ENCODE assay signal across 8 mouse cellular contexts in genomic region chr7:130546791-130547484, GRCm38 (mm10). TPM values are rescaled to one million over a fixed set of nuclear protein-coding genes. Genes with fewer than 3 reads are reported as not detected.
A peak's percentile ranks its signal among the peaks of the same experiment; 100 is the strongest.
DNase-seq lines count a peak whose midpoint lies in the region; ATAC-seq lines count a peak whose summit lies in the region.

No protein-coding gene starts in this region.

- H3K9me3 ChIP-seq in heart, embryonic 13.5 days = no peaks in the 10 kb centered on the region
- no peaks in the 10 kb centered on the region for H3K9me3 ChIP-seq in liver, embryonic 12.5 days (replicated peaks)
- H3K9me3 ChIP-seq in stomach, embryonic 15.5 days = no peaks in the 10 kb centered on the region

- peak overlapping the region; percentile 91 for H3K4me2 ChIP-seq in heart, embryonic 13.5 days
- peak overlapping the region; percentile 82 for H3K4me2 ChIP-seq in liver, embryonic 12.5 days
- H3K4me2 ChIP-seq in stomach, embryonic 15.5 days = peak overlapping the region; percentile 69

- H3K9ac ChIP-seq in heart, embryonic 13.5 days = peak overlapping the region; percentile 98
- peak overlapping the region; percentile 97 for H3K9ac ChIP-seq in liver, embryonic 12.5 days
- peak overlapping the region; percentile 89 for H3K9ac ChIP-seq in stomach, embryonic 15.5 days

- under 1% methylated on average over 84 of the region's 84 CpGs for WGBS in heart, embryonic 13.5 days
- WGBS in liver, embryonic 12.5 days (ENCODE audit: insufficient replicate concordance) = under 1% methylated on average over 84 of the region's 84 CpGs
- WGBS in stomach, embryonic 15.5 days = under 1% methylated on average over 84 of the region's 84 CpGs

- H3K36me3 ChIP-seq in heart, embryonic 13.5 days = peaks cover 37% of the 10 kb centered on the region
- H3K36me3 ChIP-seq in liver, embryonic 12.5 days = peaks cover 38% of the 10 kb centered on the region
- H3K36me3 ChIP-seq in stomach, embryonic 15.5 days = peaks cover 21% of the 10 kb centered on the region

- peak overlapping the region; percentile 98 for H3K4me3 ChIP-seq in brown adipose tissue, adult 24 weeks (ENCODE audit: insufficient read depth, low read depth, low read length)
- peak overlapping the region; percentile 95 for H3K4me3 ChIP-seq in heart, embryonic 13.5 days
- H3K4me3 ChIP-seq in liver, embryonic 12.5 days = peak overlapping the region; percentile 91
- H3K4me3 ChIP-seq in stomach, embryonic 15.5 days (replicated peaks) = peak overlapping the region; percentile 96

- ATAC-seq in heart, embryonic 13.5 days (ENCODE audit: extremely low read depth, insufficient number of reproducible peaks, low FRiP score, low TSS enrichment) = peak; percentile 90
- peak; percentile 94 for ATAC-seq in liver, embryonic 12.5 days
- peak; percentile 94 for ATAC-seq in stomach, embryonic 15.5 days (ENCODE audit: insufficient read depth, low FRiP score, low read depth)

- peak overlapping the region; percentile 79 for H3K27ac ChIP-seq in brown adipose tissue, adult 24 weeks (replicated peaks; ENCODE audit: low read depth, low read length)
- H3K27ac ChIP-seq in heart, embryonic 13.5 days (replicated peaks) = peak overlapping the region; percentile 100
- peak overlapping the region; percentile 99 for H3K27ac ChIP-seq in liver, embryonic 12.5 days
- H3K27ac ChIP-seq in stomach, embryonic 15.5 days = peak overlapping the region; percentile 100

- no peaks in the 10 kb centered on the region for H3K27me3 ChIP-seq in heart, embryonic 13.5 days (replicated peaks)
- H3K27me3 ChIP-seq in liver, embryonic 12.5 days (replicated peaks) = no peaks in the 10 kb centered on the region
- no peaks in the 10 kb centered on the region for H3K27me3 ChIP-seq in stomach, embryonic 15.5 days (replicated peaks)

- no peaks in the 10 kb centered on the region for H3K4me1 ChIP-seq in brown adipose tissue, adult 24 weeks (ENCODE audit: control insufficient read depth, insufficient read depth, insufficient read length, low read length)
- peaks cover 23% of the 10 kb centered on the region for H3K4me1 ChIP-seq in heart, embryonic 13.5 days
- H3K4me1 ChIP-seq in liver, embryonic 12.5 days = peaks cover 28% of the 10 kb centered on the region
- peaks cover 9% of the 10 kb centered on the region; the same call in 1 of the 2 replicates for H3K4me1 ChIP-seq in stomach, embryonic 15.5 days

- DNase-seq in CD4-positive, CD25-positive, alpha-beta regulatory T cell, adult 2 months (ENCODE audit: low read depth, low spot score) = peak; percentile 97
- peak; percentile 47 for DNase-seq in fat pad, adult 2 months (ENCODE audit: extremely low read depth, low read depth, low spot score)
- peak; percentile 96 for DNase-seq in kidney, postnatal 10 days
- peak; percentile 85 to 90 for DNase-seq in natural killer cell, adult 2 months (ENCODE audit: low spot score in 2 of 2)

RNA-seq across cellular contexts. Expression of gene Nsmce4a, which starts 26.0 kb away (rescaled TPM):
- polyA plus RNA-seq in brown adipose tissue, adult 24 weeks (2012; ENCODE audit: insufficient read depth, insufficient read length, missing spikeins) = 38.7 and 51.2 TPM in 2 replicates
- 124 and 134 TPM in 2 replicates for polyA plus RNA-seq in heart, embryonic 13.5 days (2015; fragmentation: Nextera tagmentation; extraction: Ambion mirVana)
- polyA plus RNA-seq in liver, embryonic 12.5 days (2016; fragmentation: Nextera tagmentation; extraction: Ambion mirVana) = 139 and 141 TPM in 2 replicates
- polyA plus RNA-seq in stomach, embryonic 15.5 days (2015; fragmentation: Nextera tagmentation; extraction: Ambion mirVana) = 149 and 151 TPM in 2 replicates

RNA-seq across cellular contexts. Expression of gene Ate1, which starts 26.8 kb away (rescaled TPM):
- 16.0 and 19.5 TPM in 2 replicates for polyA plus RNA-seq in brown adipose tissue, adult 24 weeks (2012; ENCODE audit: insufficient read depth, insufficient read length, missing spikeins)
- 49.6 and 59.6 TPM in 2 replicates for polyA plus RNA-seq in heart, embryonic 13.5 days (2015; fragmentation: Nextera tagmentation; extraction: Ambion mirVana)
- polyA plus RNA-seq in liver, embryonic 12.5 days (2016; fragmentation: Nextera tagmentation; extraction: Ambion mirVana) = 33.0 and 33.3 TPM in 2 replicates
- polyA plus RNA-seq in stomach, embryonic 15.5 days (2015; fragmentation: Nextera tagmentation; extraction: Ambion mirVana) = 58.0 and 59.2 TPM in 2 replicates

RNA-seq across cellular contexts. Expression of gene Tacc2, which starts 30.3 kb away (rescaled TPM):
- polyA plus RNA-seq in brown adipose tissue, adult 24 weeks (2012; ENCODE audit: insufficient read depth, insufficient read length, missing spikeins) = 14.0 and 17.9 TPM in 2 replicates
- polyA plus RNA-seq in heart, embryonic 13.5 days (2015; fragmentation: Nextera tagmentation; extraction: Ambion mirVana) = 40.6 and 42.5 TPM in 2 replicates
- polyA plus RNA-seq in liver, embryonic 12.5 days (2016; fragmentation: Nextera tagmentation; extraction: Ambion mirVana) = 6.2 and 7.2 TPM in 2 replicates
- 21.4 and 28.1 TPM in 2 replicates for polyA plus RNA-seq in stomach, embryonic 15.5 days (2015; fragmentation: Nextera tagmentation; extraction: Ambion mirVana)

Comparison
In these comparisons a context has a peak if more than half of its experiments do, and no peak if none do; other contexts are left out.
1. Peak in every context shown above with its lines: DNase-seq, ATAC-seq, H3K4me3 ChIP-seq and H3K27ac ChIP-seq.
2. DNase-seq: peak in every context shown above with its lines; median percentile 97 in CD4-positive, CD25-positive, alpha-beta regulatory T cell, adult 2 months; 96 in kidney, postnatal 10 days; 88 in natural killer cell, adult 2 months; 47 in fat pad, adult 2 months.